Mouse (Mus musculus): ENCODE results near the gene Them7.

Them7 gene

DNA sequence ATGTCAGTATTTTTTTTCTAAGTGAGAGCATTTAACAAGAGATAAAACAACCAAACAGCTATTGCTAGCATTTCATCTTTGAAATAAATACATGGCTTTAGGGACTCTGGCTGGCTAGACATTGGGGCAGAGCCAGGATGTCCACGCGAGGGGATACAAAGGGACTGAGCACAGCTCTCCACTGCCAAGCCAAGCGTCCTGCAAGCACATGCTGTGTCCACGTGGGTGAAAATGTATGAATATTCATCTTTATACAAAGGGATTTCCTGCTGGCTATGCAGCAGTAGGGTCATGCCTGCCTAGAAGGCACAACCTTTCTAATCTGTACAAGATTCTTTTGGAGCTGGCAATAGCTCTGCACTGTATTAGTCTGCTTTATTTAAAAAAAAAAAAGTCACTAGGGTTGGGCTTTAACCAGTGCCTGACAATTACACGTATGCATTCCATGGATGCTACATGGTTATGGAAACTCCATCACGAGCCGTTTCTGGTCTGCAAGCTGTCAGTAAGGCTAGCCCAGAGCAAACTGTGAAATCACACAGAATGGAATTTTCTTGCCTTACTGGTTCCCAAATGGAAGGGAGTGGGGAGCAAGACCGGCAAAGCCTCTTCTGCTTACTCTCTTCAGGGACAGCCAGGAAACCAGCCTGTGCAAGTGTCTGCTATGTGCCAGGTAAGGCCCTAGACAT, 192.7 kb downstream of the Them7 start:
- no peak for DNase-seq (ENCODE audit: low spot score)

DNA sequence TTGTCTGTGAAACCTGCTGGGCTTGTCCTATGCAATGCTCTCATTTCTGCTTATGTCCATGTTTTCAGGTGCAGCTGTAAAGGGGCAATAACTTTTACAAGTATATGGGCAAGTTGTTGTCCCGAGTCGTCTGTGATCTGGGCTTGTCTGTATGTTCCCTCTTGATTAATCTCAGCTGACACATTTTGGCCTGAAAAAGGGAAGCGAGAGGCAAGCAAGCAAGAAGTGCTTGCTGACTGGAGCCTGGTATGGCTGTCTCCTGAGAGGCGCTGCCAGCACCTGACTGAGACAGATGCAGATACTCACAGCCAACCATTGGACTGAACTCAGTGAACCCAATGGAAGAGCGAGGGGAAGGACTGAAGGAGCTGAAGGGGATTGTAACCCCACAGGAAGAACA, 193.5 kb downstream of the Them7 start:
- DNase-seq (ENCODE audit: low spot score) = no peak

DNA sequence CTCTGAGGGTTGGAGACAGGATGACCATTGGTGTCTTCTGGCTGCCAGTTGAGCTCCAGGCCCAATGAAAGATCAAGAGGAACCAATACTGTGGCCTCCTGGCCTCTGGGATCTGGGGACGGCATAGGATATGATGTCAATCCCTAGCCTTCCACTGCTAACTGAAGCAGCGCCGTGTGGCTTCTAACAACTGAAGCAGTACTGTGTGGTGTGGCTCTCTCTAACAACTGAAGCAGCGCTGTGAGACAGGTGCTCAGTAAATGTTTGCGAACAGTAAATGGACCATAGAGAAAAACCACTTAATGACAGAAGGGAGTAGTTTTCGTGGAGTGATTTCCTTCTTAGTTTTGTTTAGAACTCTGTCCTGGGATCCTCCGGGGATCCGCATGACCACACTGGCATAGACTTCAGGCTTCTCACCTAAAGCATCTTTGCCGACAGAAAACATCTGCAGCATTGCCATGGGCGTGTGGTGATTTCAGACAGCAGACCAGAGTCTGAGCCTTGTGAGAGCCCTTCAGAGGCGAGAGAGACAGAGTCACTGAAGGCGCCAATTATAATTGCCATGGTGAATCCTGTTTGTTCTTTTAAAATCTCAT, 194.6 kb downstream of the Them7 start:
- DNase-seq (ENCODE audit: low spot score) = no peak

DNA sequence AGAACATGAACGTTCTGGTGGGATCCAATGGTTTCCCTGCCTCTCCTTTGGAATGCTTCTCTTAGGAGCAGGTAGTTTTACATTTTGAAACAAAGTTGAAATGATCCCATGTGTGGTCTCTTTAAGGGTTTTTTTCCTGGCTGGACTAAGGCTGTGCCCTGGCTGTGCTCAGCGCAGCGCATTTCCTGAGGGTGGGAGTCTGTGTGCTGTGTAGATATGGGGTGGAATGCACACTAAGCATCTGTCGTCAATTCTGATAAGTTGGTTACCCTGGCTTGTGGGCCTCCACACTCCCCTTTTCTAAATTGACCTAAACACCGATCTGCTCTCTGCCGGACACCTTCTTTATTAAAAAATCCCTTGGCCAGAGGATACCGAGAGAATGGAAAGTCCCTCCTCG, 203.3 kb downstream of the Them7 start:
- no peak for DNase-seq (ENCODE audit: low spot score)

DNA sequence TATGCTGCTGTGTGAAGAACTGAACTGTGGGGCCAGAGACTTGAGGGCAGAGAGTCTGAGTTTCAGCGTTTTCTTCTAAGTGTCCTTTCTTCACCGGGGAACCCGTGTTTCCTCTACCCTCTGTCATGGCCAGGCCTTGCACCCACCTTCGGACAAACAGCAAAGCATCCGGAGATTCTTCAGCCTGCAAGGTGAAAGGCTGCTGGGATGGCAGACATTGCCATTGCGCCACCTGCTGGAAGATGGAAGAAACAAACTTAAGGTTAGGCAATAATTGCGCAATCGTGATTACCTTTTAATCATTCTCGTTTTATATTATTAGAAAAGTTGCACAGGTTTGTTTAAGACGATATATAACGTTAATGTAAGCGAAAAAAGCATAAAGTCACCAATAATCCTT, 203.9 kb downstream of the Them7 start:
- DNase-seq (ENCODE audit: low spot score) = peak; percentile 84

DNA sequence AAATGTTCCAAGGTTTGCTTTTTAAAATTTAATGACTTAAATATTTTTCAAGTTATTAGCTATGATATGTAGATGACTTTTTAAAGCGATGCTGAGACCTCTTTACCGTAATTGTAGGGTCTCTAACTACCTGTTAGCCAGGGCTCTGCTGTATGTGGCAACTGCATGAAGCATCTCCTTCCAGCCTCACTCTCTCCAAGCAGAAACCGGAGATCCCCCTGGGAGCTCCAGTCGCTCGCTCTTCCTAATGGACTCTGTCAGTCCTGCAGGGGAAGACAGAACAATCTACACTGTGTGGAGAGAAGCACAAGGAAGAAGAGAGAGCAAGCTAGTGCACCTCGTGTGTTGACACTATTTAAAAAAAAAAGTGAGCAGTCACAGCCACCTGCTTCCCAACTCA, 204.3 kb downstream of the Them7 start:
- no peak for DNase-seq (ENCODE audit: low spot score)
